Mouse (Mus musculus) kidney, embryonic 14.5 days (tissue): ENCODE measurements at regions not wholly inside any gene's neighbourhood (a gene's known extent, or its start where the extent isn't known, plus 50 kb on each side); places are given as distances from the start of the nearest gene placed in this dataset.

Source experiments
- ATAC-seq: fragments of 200-750 bp; cut with Nextera tagmentation; 2 replicates; pipeline ENCODE4 v1.8.0; 2017; ENCODE audit warnings: moderate number of reproducible peaks, mild to moderate bottlenecking, moderate TSS enrichment, moderate library complexity; ENCODE audit not compliant: low FRiP score, low TSS enrichment
- H3K27ac ChIP-seq: fragments of 300-500 bp; sonication (generic); 2 replicates; pipeline ENCODE4 v1.5.1; 2014; ENCODE audit warnings: low read depth, mild to moderate bottlenecking, low read length, moderate library complexity, mixed read lengths
- H3K27me3 ChIP-seq: fragments of 300-500 bp; sonication (generic); 2 replicates; pipeline ENCODE4 v1.6.1; 2014; ENCODE audit warnings: mild to moderate bottlenecking, low read length; ENCODE audit not compliant: control insufficient read depth, insufficient read depth
- H3K36me3 ChIP-seq: fragments of 300-500 bp; sonication (generic); 2 replicates; pipeline ENCODE4 v1.6.1; 2014; ENCODE audit warnings: low read length, mixed read lengths; ENCODE audit not compliant: control insufficient read depth, insufficient read depth
- H3K4me1 ChIP-seq: fragments of 300-500 bp; sonication (generic); 2 replicates; pipeline ENCODE4 v1.6.1; 2014; ENCODE audit warnings: low read length, mixed read lengths; ENCODE audit not compliant: control insufficient read depth, insufficient read depth
- H3K4me2 ChIP-seq: fragments of 300-500 bp; sonication (generic); replicated peaks from 2 replicates; pipeline ENCODE4 v1.6.1; 2014; ENCODE audit warnings: low read depth, mild to moderate bottlenecking, low read length
- H3K4me3 ChIP-seq: fragments of 300-500 bp; sonication (generic); 2 replicates; pipeline ENCODE4 v1.5.1; 2014; ENCODE audit warnings: mild to moderate bottlenecking, low read length
- H3K9ac ChIP-seq: fragments of 300-500 bp; sonication (generic); 2 replicates; pipeline ENCODE4 v1.6.1; 2014; ENCODE audit warnings: low read depth, mild to moderate bottlenecking, low read length, moderate library complexity
- H3K9me3 ChIP-seq: fragments of 300-500 bp; sonication (generic); 2 replicates; pipeline ENCODE4 v1.6.1; 2016; ENCODE audit warnings: low read length; ENCODE audit not compliant: control insufficient read depth
- WGBS: fragments of 180-500 bp; shearing (Covaris S2); extraction: QIAGEN DNeasy Blood & Tissue Kit; methylation state at CpG from one replicate; pipeline ENCODE4 v1.1.7; 2014; 5-methylcytosine and 5-hydroxymethylcytosine counted together

DNA sequence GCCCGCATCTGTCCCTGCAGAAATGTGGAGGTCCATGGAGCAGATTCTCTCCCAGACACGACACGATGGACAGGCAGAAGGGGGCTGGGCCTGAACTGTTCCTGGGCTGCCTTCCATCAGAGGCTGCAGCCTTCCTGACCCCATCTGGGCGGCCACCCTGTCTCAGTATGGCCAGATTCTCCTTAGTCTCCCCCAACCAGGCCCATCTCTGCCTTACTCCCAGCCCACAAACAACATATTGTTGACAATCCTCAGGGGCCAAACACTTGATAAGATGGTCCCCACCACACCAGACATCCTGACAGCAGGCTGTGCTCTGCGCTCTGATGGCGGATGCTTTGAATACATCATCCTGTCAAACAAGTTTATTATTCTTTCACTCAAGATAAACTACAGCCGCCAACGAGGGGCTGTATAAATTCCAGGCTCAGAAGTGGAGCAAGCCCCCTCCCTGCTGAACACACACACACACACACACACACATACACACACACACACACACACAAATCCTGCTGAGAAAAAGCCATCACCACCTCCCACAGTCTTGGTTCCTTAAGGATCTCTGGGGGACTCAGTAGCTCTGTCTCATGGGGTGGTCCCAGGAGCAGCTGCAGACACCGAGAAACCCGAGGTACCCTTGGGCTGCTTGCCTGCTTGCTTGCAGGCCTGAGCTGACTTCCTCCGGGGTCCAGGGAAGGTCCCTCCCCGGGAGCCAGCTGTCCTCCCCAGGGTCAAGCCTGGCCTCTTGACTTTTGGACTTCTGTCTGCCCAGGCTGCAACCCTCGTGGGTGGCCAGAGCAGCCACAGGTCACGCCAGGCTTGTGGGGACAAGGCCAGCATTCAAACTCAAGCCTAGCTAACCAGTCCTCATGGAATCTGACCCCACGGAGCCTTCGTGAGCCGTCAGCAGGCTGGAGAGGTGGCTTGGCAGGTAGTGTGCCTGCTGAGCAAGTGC, 135.6 kb upstream of the 1600014C23Rik start:
- Histone ChIP-seq H3K27me3 (peaks cover 10% of the 10 kb centered on the region), H3K9ac (no peak overlapping the region), H3K4me3 (no peak overlapping the region), H3K27ac (peak overlapping the region; percentile 42; the same call in 1 of the 2 replicates), H3K4me1 (peaks cover 41% of the 10 kb centered on the region), H3K36me3 (no peaks in the 10 kb centered on the region), H3K4me2 (no peak overlapping the region), H3K9me3 (no peaks in the 10 kb centered on the region)
- 36% methylated on average over 17 of the region's 17 CpGs for WGBS
- ATAC-seq, result peak; percentile 36

- H3K27ac ChIP-seq, result no peak overlapping the region
- peaks cover 40% of the 10 kb centered on the region for H3K4me1 ChIP-seq
- no peak overlapping the region for H3K9ac ChIP-seq
- WGBS, result 95% methylated on average over 4 of the region's 4 CpGs
- H3K27me3 ChIP-seq, result peaks cover 4% of the 10 kb centered on the region; the same call in 1 of the 2 replicates
- H3K9me3 ChIP-seq, result no peaks in the 10 kb centered on the region
- H3K36me3 ChIP-seq, result no peaks in the 10 kb centered on the region
- ATAC-seq, result no peak
- H3K4me3 ChIP-seq, result no peak overlapping the region
- H3K4me2 ChIP-seq, result no peak overlapping the region
Observed at GRCm38 (mm10) chr17:45868539-45868938, 134.9 kb upstream of the 1600014C23Rik start.

DNA sequence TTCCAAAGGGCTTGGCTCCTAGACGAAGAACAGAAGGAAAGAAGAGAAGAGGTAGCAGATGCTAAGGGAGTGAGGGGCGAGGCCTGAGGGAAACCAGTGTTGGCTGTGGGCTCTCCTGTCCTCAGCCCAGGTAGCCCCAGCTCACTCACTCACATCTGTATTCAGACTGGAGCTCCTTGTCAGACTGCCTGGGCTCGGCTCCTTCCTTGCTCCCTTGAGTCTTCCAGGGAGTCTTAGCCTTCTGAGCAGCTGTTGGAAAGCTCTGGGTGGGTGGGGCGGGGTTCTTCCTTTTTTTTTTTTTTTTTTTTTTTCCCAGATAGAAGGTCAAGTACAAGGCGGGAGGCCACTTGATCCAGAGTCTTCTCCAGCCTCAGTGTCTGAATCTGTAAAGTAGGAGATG, 134.1 kb upstream of the 1600014C23Rik start:
- no peak overlapping the region for H3K27ac ChIP-seq
- WGBS, result 80% methylated on average over 5 of the region's 5 CpGs
- no peak for ATAC-seq
- peaks cover 4% of the 10 kb centered on the region; the same call in 1 of the 2 replicates for H3K27me3 ChIP-seq
- H3K9me3 ChIP-seq, result no peaks in the 10 kb centered on the region
- H3K36me3 ChIP-seq, result no peaks in the 10 kb centered on the region
- H3K4me3 ChIP-seq, result no peak overlapping the region
- peaks cover 34% of the 10 kb centered on the region for H3K4me1 ChIP-seq
- H3K9ac ChIP-seq, result no peak overlapping the region
- no peak overlapping the region for H3K4me2 ChIP-seq

- Histone ChIP-seq H3K9me3 (no peaks in the 10 kb centered on the region), H3K4me2 (no peak overlapping the region), H3K4me1 (peaks cover 29% of the 10 kb centered on the region), H3K9ac (no peak overlapping the region), H3K27ac (no peak overlapping the region), H3K27me3 (no peaks in the 10 kb centered on the region), H3K36me3 (no peaks in the 10 kb centered on the region), H3K4me3 (no peak overlapping the region)
- WGBS, result 71% methylated on average over 15 of the region's 15 CpGs
- ATAC-seq, result 0 out of 2 replicates have a peak, but pooled peaks have one; percentile 21
Observed at GRCm38 (mm10) chr17:45866876-45867652, 133.4 kb upstream of the 1600014C23Rik start.

DNA sequence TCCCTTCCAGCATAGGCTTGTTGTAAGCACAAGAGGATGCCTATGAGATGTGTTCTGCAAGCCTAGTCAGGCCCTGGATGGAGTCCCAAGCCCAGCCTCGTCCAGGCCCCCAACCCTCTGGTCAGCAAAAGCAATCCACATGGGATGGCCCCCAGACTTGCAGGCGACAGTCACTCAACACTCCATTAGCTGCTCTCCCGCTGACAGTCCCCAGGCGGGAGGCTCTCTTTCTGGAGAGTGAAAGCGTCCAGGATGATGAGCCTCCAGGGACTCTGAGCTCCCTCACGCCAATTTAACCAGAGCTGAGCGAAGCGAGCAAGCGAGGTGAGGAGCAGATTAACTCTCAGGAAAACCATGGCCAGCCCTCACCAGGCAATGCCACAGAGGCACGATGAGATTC, 132.7 kb upstream of the 1600014C23Rik start:
- no peaks in the 10 kb centered on the region for H3K27me3 ChIP-seq
- no peak overlapping the region for H3K27ac ChIP-seq
- H3K9me3 ChIP-seq, result no peaks in the 10 kb centered on the region
- H3K9ac ChIP-seq, result no peak overlapping the region
- WGBS, result 30% methylated on average over 10 of the region's 10 CpGs
- H3K4me1 ChIP-seq, result peaks cover 26% of the 10 kb centered on the region
- no peak overlapping the region for H3K4me2 ChIP-seq
- no peak overlapping the region for H3K4me3 ChIP-seq
- H3K36me3 ChIP-seq, result no peaks in the 10 kb centered on the region
- ATAC-seq, result no peak

DNA sequence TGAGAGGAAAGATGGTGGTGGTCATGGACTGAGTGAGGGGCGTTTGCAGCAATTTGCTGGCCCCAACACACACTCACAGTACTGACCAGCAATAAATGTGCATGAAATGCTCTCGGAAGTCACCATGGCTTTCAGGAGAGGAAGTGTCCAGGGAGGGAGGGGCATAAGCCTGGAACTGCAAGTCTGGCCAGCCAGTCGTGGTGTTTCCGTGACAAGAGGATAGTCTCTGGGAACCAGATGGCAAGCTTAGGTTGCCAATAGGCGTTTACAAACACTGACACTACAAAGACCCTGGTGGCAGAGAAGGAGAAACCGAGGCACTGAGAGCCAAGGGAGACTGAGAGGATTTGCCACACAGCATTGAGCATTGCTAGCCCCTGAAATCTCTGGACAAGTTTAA, 132.3 kb upstream of the 1600014C23Rik start:
- Histone ChIP-seq H3K27me3 (no peaks in the 10 kb centered on the region), H3K4me2 (no peak overlapping the region), H3K9ac (no peak overlapping the region), H3K4me1 (peaks cover 26% of the 10 kb centered on the region), H3K9me3 (no peaks in the 10 kb centered on the region), H3K36me3 (no peaks in the 10 kb centered on the region), H3K4me3 (no peak overlapping the region), H3K27ac (no peak overlapping the region)
- ATAC-seq, result no peak
- WGBS, result 48% methylated on average over 6 of the region's 6 CpGs

DNA sequence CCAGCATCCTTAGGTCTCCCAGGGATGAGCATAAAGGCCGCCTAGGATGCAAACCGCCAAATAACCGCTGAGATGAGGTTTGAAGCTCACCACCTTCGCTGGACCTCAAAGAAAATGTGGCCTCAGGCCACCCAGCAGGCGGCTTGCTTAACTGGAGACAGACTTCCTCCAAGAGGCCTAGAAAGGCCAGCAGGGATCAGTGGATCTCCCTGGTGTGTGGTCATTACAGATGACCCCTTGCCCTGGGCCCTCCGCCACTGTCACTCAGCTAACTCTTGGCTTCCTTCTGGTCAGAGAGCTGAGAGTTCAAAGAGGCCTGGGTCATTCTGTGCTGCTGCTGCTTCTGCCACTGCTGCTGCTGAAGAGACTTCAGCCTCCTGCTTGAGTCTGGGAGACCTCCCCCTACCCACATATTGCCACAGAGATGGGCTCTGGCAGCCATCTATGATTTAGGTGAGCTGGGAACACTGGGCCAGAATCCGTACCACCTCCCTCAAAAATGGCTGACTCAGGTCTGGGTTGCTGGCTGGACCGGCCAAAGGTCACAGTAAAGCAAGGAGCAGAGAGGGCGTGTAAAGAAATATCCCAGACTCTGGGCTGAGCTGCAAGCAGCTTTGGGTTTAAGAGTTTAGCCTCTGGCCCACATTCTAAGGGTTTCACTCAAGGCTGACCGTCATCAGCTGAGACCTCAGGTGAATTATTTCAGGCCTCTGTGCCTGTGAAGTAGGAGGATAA, 130.0 kb upstream of the 1600014C23Rik start:
- H3K27ac ChIP-seq, result no peak overlapping the region
- H3K4me3 ChIP-seq, result no peak overlapping the region
- no peak overlapping the region for H3K9ac ChIP-seq
- ATAC-seq, result no peak
- H3K36me3 ChIP-seq, result no peaks in the 10 kb centered on the region
- WGBS, result 34% methylated on average over 10 of the region's 10 CpGs
- H3K4me1 ChIP-seq, result peaks cover 22% of the 10 kb centered on the region
- no peaks in the 10 kb centered on the region for H3K27me3 ChIP-seq
- no peak overlapping the region for H3K4me2 ChIP-seq
- H3K9me3 ChIP-seq, result no peaks in the 10 kb centered on the region

DNA sequence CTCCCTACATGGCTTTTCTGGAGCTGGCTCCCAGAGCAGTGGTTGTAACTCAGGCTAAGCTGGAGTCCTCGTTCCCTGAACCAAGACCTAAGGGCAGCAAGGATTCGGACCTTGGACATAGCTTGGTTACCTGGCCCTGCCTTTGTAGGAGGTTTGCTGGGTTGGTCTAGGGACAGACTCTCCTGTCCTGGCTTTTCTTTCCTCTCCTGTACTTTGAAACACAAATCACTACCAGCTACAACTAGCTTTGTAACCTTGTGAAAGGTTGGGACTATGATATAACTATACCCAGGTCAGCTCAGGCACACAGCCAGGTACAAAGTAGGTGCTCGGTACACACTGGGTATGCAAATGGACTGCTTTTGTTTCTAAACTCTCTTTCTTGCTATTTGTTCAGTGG, 129.4 kb upstream of the 1600014C23Rik start:
- no peak overlapping the region for H3K4me2 ChIP-seq
- H3K9ac ChIP-seq, result no peak overlapping the region
- no peak overlapping the region for H3K4me3 ChIP-seq
- H3K27me3 ChIP-seq, result no peaks in the 10 kb centered on the region
- no peaks in the 10 kb centered on the region for H3K36me3 ChIP-seq
- no peak for ATAC-seq
- no peaks in the 10 kb centered on the region for H3K9me3 ChIP-seq
- H3K4me1 ChIP-seq, result peaks cover 22% of the 10 kb centered on the region
- WGBS, result 75% methylated on average over 3 of the region's 3 CpGs
- no peak overlapping the region for H3K27ac ChIP-seq
